Mouse (Mus musculus) heart, embryonic 15.5 days (tissue): ENCODE results near the gene Cntn1. TPM values are rescaled to one million over a fixed set of nuclear protein-coding genes. Genes with fewer than 3 reads are reported as not detected.

Experiments
- ATAC-seq: fragments of 200-750 bp; cut with Nextera tagmentation; replicated peaks from 2 replicates; pipeline ENCODE4 v1.8.0; 2017; ENCODE audit warnings: low read depth, moderate TSS enrichment; ENCODE audit not compliant: insufficient number of reproducible peaks, insufficient read depth, low FRiP score
- H3K27ac ChIP-seq: fragments of 300-500 bp; sonication (generic); 2 replicates; pipeline ENCODE4 v1.5.1; 2015; ENCODE audit warnings: mild to moderate bottlenecking, inconsistent platforms
- H3K27me3 ChIP-seq: fragments of 300-500 bp; sonication (generic); 2 replicates; pipeline ENCODE4 v1.6.1; 2015; ENCODE audit warnings: inconsistent platforms
- H3K36me3 ChIP-seq: fragments of 300-500 bp; sonication (generic); 2 replicates; pipeline ENCODE4 v1.6.1; 2015; ENCODE audit warnings: mild to moderate bottlenecking, inconsistent platforms
- H3K4me1 ChIP-seq: fragments of 300-500 bp; sonication (generic); replicated peaks from 2 replicates; pipeline ENCODE4 v1.6.1; 2015; ENCODE audit warnings: inconsistent platforms
- H3K4me2 ChIP-seq: fragments of 300-500 bp; sonication (generic); 2 replicates; pipeline ENCODE4 v1.6.1; 2015; ENCODE audit warnings: inconsistent platforms, mild to moderate bottlenecking, moderate library complexity
- H3K4me3 ChIP-seq: fragments of 300-500 bp; sonication (generic); 2 replicates; pipeline ENCODE4 v1.5.1; 2015; ENCODE audit warnings: mild to moderate bottlenecking, inconsistent platforms
- H3K9ac ChIP-seq: fragments of 300-500 bp; sonication (generic); 2 replicates; pipeline ENCODE4 v1.6.1; 2015; ENCODE audit warnings: mild to moderate bottlenecking, inconsistent platforms
- H3K9me3 ChIP-seq: fragments of 300-500 bp; sonication (generic); replicated peaks from 2 replicates; pipeline ENCODE4 v1.6.1; 2016; ENCODE audit warnings: inconsistent platforms
- WGBS: fragments of 180-500 bp; shearing (Covaris S2); methylation state at CpG from one replicate; pipeline ENCODE4 v1.1.7; 2015; ENCODE audit warnings: mixed read lengths; 5-methylcytosine and 5-hydroxymethylcytosine counted together
- polyA plus RNA-seq: library from polyadenylated mRNA; unstranded; fragments of >200 nt; fragmentation: Nextera tagmentation; extraction: Ambion mirVana; gene quantifications from 2 replicates; pipeline ENCODE4 v1.2.1, GENCODE M21; 2015

Cntn1 gene
- polyA plus RNA-seq, 1 experiment from 2014 or later, result 0.25 TPM

- H3K27ac ChIP-seq, result no peak overlapping the region
- no peak overlapping the region for H3K4me3 ChIP-seq
- H3K9me3 ChIP-seq, result no peaks in the 10 kb centered on the region
- no peaks in the 10 kb centered on the region for H3K4me1 ChIP-seq
- no peak overlapping the region for H3K9ac ChIP-seq
- no peak overlapping the region for H3K4me2 ChIP-seq
- 68% methylated on average over 4 of the region's 4 CpGs for WGBS
- no peaks in the 10 kb centered on the region for H3K27me3 ChIP-seq
- no peaks in the 10 kb centered on the region for H3K36me3 ChIP-seq
- no peak for ATAC-seq
These were observed 91.0 kb downstream of the Cntn1 start for GRCm38 (mm10) chr15:92141972-92142371.

DNA sequence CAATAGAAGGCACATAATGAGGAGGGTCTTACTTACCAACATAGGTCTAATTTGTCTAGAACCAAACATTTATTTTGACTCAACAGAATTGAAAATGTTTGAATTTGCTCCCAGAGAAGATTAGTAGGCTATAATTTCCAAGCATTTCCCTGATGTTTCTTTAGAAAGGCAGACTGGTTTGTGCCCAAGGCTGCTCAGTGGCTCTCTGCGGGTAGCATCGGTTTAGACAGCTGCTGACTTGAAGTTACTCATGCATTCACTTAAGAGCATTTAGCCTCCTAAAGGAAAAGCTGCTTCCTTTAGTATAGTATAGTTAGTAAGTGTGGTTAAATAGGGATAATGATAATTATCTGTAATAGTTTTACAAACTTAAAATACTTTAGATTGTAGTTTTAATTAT is 104.0 kb downstream of the Cntn1 start:
- H3K9ac ChIP-seq, result no peak overlapping the region
- H3K27ac ChIP-seq, result no peak overlapping the region
- no peak overlapping the region for H3K4me2 ChIP-seq
- 83% methylated on average over 2 of the region's 2 CpGs for WGBS
- H3K4me1 ChIP-seq, result no peaks in the 10 kb centered on the region
- H3K9me3 ChIP-seq, result no peaks in the 10 kb centered on the region
- no peaks in the 10 kb centered on the region for H3K36me3 ChIP-seq
- no peak overlapping the region for H3K4me3 ChIP-seq
- no peaks in the 10 kb centered on the region for H3K27me3 ChIP-seq
- no peak for ATAC-seq

- no peak overlapping the region for H3K9ac ChIP-seq
- no peaks in the 10 kb centered on the region for H3K4me1 ChIP-seq
- no peak for ATAC-seq
- 64% methylated on average over 10 of the region's 10 CpGs for WGBS
- H3K36me3 ChIP-seq, result no peaks in the 10 kb centered on the region
- H3K27me3 ChIP-seq, result no peaks in the 10 kb centered on the region
- H3K9me3 ChIP-seq, result no peaks in the 10 kb centered on the region
- no peak overlapping the region for H3K4me2 ChIP-seq
- H3K27ac ChIP-seq, result no peak overlapping the region
- no peak overlapping the region for H3K4me3 ChIP-seq
These were observed 109.8 kb downstream of the Cntn1 start for GRCm38 (mm10) chr15:92160855-92161162.

DNA sequence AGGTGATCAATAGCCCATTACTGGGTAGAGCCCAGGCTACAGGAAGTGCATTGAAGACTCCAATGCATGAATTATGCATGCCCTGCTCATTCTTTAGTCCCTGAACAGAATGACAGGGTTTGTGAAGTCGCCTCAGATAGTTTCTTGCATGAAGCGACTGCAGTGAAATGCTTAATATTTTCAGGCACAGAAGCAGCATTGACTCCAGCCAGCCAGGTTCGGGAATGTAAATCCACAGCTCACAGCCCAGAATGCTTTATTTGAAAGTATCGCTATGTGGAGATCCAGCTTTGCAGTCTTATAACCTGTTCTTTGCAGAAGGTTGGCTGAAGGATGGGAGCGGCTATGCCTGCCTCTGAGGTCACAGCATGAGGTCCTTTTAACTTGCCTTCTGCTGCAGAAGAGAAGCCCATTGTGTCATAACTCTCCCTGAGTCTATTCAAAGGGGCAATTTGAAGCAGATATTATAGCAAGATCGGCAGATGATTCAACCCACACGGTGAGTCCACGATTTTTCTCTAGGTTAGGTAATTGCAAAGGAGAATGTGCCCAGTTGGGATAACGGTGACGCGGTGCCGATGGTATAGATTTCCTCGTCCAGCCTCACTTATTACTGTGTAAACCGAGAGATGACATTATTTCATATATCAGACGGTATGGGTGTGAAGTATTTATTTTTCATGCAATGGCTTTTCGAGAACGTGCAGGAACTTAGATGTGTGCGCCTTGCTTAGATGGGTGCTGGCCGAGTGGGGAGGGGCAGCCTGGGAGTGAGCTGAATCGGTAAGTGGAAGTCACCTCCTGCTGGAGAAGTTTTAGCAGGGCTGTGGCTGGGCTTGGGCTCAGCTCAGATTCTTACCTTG is 110.4 kb downstream of the Cntn1 start:
- WGBS, result 48% methylated on average over 20 of the region's 20 CpGs
- Histone ChIP-seq H3K9ac (no peak overlapping the region), H3K36me3 (no peaks in the 10 kb centered on the region)

DNA sequence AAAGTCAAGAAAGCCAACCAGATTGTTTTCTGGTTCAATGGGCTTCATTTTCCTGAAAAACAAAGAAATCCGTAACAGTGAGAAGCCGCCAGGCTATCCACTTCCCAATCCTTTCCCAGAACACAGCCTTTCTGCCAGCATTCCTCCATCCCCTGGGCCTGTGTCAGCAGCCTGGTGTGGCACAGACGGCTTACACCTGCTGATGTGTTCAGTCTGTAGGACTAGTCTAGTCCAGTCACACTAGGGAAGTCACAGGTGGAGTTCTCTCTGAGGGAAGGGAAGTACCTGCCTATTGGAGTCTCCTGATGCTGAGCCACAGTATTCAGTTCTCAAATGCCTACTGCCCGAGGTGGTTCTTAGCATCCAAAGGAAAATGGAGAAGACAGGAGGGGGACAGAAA is 111.9 kb downstream of the Cntn1 start:
- no peak for ATAC-seq
- no peak overlapping the region for H3K4me2 ChIP-seq
- H3K9ac ChIP-seq, result no peak overlapping the region
- H3K27me3 ChIP-seq, result no peaks in the 10 kb centered on the region
- H3K4me3 ChIP-seq, result no peak overlapping the region
- no peaks in the 10 kb centered on the region for H3K4me1 ChIP-seq
- no peaks in the 10 kb centered on the region for H3K36me3 ChIP-seq
- WGBS, result 56% methylated on average over 4 of the region's 4 CpGs
- H3K9me3 ChIP-seq, result no peaks in the 10 kb centered on the region
- no peak overlapping the region for H3K27ac ChIP-seq

More for the DNA sequence above, 110.4 kb downstream of the Cntn1 start:
- Histone ChIP-seq H3K4me2 (0 out of 2 replicates have a peak overlapping the region, but pooled peaks have one; percentile 10), H3K4me1 (no peaks in the 10 kb centered on the region), H3K27me3 (no peaks in the 10 kb centered on the region), H3K27ac (no peak overlapping the region), H3K9me3 (no peaks in the 10 kb centered on the region), H3K4me3 (no peak overlapping the region)
- ATAC-seq, result no peak

GRCm38 (mm10) chr15:92164127-92164526 is 113.2 kb downstream of the Cntn1 start:
- H3K4me3 ChIP-seq, result no peak overlapping the region
- H3K27me3 ChIP-seq, result no peaks in the 10 kb centered on the region
- H3K4me2 ChIP-seq, result no peak overlapping the region
- 63% methylated on average over 3 of the region's 3 CpGs for WGBS
- H3K4me1 ChIP-seq, result no peaks in the 10 kb centered on the region
- H3K27ac ChIP-seq, result no peak overlapping the region
- H3K9ac ChIP-seq, result no peak overlapping the region
- no peaks in the 10 kb centered on the region for H3K9me3 ChIP-seq
- no peaks in the 10 kb centered on the region for H3K36me3 ChIP-seq
- no peak for ATAC-seq

DNA sequence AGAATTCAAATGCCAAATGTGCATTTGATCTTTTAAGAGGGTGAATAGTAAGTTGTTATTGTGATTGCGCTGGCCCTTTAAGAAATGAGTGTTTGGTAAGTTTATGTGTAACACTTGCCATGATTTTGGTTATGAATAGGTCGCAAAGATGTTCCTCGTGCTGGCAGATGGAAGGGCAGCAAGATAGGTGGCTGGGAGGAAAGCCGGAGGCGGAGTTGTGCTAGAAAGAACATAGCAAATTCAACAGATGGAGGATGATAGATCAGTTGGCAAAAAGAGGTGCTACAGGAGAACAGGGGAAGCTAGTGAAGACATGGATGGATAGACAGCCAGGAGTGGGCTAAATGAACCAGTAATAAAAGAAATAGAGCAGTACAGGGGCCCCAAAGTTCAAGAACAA is 115.3 kb downstream of the Cntn1 start:
- Histone ChIP-seq H3K4me2 (no peak overlapping the region), H3K27ac (no peak overlapping the region), H3K4me3 (no peak overlapping the region), H3K27me3 (no peaks in the 10 kb centered on the region), H3K9me3 (no peaks in the 10 kb centered on the region), H3K36me3 (no peaks in the 10 kb centered on the region), H3K9ac (no peak overlapping the region), H3K4me1 (no peaks in the 10 kb centered on the region)
- no peak for ATAC-seq
- WGBS, result 79% methylated on average over 5 of the region's 5 CpGs

DNA sequence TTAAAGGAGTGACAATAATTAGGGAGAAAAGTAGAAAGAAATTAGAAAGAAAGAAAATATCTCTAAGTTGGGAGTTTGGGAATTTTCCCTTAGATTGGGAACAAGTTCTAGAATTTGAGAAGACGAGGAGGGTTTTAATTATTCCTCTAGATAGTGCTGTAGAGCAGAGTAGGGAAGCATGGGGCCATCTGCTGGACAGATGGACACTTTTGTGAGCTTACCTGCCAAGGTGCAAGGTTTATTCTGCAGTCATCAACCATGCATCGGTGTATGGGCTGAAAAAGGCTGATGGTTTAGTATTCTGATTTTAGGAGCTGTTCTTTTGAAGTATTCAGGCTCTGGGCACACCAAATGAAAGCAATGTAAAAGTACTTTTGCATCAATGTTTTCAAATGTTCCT is 124.8 kb downstream of the Cntn1 start:
- Histone ChIP-seq H3K4me2 (no peak overlapping the region), H3K4me3 (no peak overlapping the region), H3K27ac (no peak overlapping the region), H3K9ac (no peak overlapping the region), H3K36me3 (no peaks in the 10 kb centered on the region), H3K4me1 (no peaks in the 10 kb centered on the region), H3K9me3 (no peaks in the 10 kb centered on the region), H3K27me3 (no peaks in the 10 kb centered on the region)
- WGBS, result 72% methylated on average over 2 of the region's 2 CpGs
- ATAC-seq, result no peak

DNA sequence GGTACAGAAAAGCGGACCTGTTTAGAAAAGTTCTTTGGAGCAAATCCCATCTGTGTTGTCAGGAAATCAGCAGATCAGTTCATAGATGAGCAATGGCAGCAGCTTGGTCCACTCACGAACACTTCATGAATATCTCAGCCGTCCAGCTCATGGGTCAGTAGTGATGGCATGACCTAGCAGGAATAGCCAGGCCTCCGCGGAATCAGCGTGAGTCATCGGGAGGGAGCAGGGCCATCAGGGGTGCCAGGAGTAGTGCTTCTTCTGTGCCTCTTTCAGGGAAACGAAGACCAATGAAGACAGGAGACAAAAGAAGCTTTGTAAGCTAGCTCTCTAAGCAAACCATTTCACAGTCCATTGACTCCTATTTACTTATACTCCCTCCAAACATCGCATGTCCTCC is 126.4 kb downstream of the Cntn1 start:
- no peak overlapping the region for H3K4me3 ChIP-seq
- H3K9ac ChIP-seq, result no peak overlapping the region
- no peaks in the 10 kb centered on the region for H3K36me3 ChIP-seq
- H3K4me1 ChIP-seq, result no peaks in the 10 kb centered on the region
- no peak overlapping the region for H3K4me2 ChIP-seq
- no peak overlapping the region for H3K27ac ChIP-seq
- no peaks in the 10 kb centered on the region for H3K9me3 ChIP-seq
- no peaks in the 10 kb centered on the region for H3K27me3 ChIP-seq
- no peak for ATAC-seq
- 73% methylated on average over 9 of the region's 9 CpGs for WGBS

DNA sequence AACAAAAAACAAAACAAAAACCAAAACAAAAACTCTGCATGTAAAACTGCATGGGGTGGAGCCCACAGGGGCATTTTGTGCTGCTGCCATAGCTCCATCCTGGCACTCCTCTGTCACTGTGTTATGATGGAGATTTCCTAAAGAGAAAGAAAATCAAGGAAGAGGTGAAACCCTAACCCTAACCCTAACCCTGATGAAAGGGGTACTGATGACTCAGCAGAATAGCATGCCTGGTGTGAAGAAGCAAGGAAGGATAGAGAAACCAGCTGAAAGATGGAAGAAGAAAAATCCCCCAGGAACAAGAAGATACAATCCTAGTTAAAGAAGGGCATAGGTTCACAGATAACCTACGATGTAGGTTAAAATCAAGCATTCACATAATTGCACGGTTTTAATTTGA is 134.5 kb downstream of the Cntn1 start:
- ATAC-seq, result no peak
- 88% methylated on average over 2 of the region's 2 CpGs for WGBS
- no peak overlapping the region for H3K4me3 ChIP-seq
- H3K36me3 ChIP-seq, result no peaks in the 10 kb centered on the region
- H3K27me3 ChIP-seq, result no peaks in the 10 kb centered on the region
- no peak overlapping the region for H3K27ac ChIP-seq
- no peak overlapping the region for H3K4me2 ChIP-seq
- no peak overlapping the region for H3K9ac ChIP-seq
- H3K9me3 ChIP-seq, result no peaks in the 10 kb centered on the region
- H3K4me1 ChIP-seq, result no peaks in the 10 kb centered on the region

DNA sequence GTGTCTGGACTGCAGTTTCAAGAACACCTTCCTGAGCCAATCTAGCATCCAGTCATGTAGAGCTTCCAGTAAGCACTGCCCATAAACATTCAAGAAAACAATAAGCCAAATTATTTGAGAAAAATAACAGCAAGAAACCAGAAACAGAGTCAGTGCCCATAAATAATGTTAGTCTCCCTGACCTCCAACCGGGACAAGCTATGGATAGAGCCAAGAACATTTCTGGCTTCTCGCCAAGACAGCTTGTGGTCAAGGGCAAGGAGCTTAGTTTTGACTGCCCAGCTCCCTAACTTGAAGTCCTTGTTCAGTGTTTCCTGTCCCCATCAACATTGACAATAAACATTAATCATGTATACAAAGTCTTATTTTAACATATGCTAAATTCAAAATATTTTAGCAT is 139.0 kb downstream of the Cntn1 start:
- WGBS, result 42% methylated on average over 2 of the region's 2 CpGs
- no peaks in the 10 kb centered on the region for H3K9me3 ChIP-seq
- H3K9ac ChIP-seq, result no peak overlapping the region
- no peak overlapping the region for H3K27ac ChIP-seq
- H3K27me3 ChIP-seq, result no peaks in the 10 kb centered on the region
- no peaks in the 10 kb centered on the region for H3K36me3 ChIP-seq
- no peak overlapping the region for H3K4me2 ChIP-seq
- no peak overlapping the region for H3K4me3 ChIP-seq
- no peaks in the 10 kb centered on the region for H3K4me1 ChIP-seq
- no peak for ATAC-seq

GRCm38 (mm10) chr15:92200326-92200985 is 149.5 kb downstream of the Cntn1 start:
- Histone ChIP-seq H3K36me3 (no peaks in the 10 kb centered on the region), H3K4me2 (no peak overlapping the region), H3K27me3 (no peaks in the 10 kb centered on the region), H3K27ac (no peak overlapping the region), H3K4me1 (no peaks in the 10 kb centered on the region), H3K4me3 (no peak overlapping the region), H3K9ac (no peak overlapping the region), H3K9me3 (no peaks in the 10 kb centered on the region)
- no peak for ATAC-seq
- 77% methylated on average over 6 of the region's 6 CpGs for WGBS
